Mouse (Mus musculus) v-Abl transformed pro-B cells (cell line): ENCODE data around the gene Hist1h2ab.
"Not testable (repeated sequence)": the region's sequence is repeated elsewhere in the genome, so short reads cannot be mapped to it uniquely, and the experiment has no call there.

Source experiments
- in situ Hi-C, 2 experiments: fragments of 400-800 bp; cut with MboI; formaldehyde crosslinking; loops; one replicate each; pipeline ENCODE4 v1.15.1; 2025; ENCODE audit not compliant: unreplicated experiment in 2 of 2

Hist1h2ab gene

DNA sequence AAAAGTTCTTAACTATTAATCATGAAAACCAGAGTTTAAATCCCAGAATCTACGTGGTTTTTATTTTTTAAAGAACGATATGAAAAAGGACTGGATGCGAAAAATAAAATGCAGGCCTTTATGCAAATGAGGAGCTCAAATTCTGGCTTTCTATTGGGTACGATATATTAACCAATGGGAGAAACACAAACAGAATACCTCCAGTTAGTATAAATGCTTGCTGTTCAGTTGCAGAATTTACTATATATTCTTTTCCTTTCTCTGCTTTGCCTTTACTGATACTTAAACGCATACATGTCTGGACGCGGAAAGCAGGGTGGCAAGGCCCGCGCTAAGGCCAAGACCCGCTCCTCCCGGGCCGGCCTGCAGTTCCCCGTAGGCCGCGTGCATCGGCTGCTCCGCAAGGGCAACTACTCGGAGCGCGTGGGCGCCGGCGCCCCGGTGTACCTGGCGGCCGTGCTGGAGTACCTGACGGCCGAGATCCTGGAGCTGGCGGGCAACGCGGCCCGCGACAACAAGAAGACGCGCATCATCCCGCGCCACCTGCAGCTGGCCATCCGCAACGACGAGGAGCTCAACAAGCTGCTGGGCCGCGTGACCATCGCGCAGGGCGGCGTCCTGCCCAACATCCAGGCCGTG, at the start of gene Hist1h2ab:
Gene Hist1h2ab, plus strand, starts transcription at position 288 of the 639 bp plus-strand sequence.
- in situ Hi-C loops = loop anchor here in 1 of 2 experiments (25.0 kb wide), 2 partner anchors 1714 to 1964 kb away; partner anchors contain the start of genes Hist1h1b, Hist1h2ag, Hist1h2ah and Hist1h2an

DNA sequence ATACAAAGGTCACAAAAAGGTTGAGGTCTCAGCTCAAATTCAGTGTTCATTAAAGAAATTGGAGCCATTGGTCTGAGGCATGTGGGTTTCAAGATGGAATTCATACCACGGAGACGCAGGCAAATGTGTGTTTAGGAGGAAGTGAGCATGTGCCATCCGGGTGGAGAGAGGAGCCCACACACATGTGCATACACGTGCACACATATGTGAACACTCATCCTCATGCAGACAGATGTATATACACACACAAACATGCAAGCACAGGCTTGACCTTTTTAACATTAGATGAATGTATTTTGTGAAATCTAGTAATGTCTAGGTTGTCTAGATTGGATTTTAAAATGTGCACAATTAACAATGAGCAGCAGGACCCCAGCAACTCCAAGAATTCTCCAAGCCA, 48.7 kb upstream of the Hist1h2ab start:
- in situ Hi-C loops = loop anchor here in 1 of 2 experiments (5.0 kb wide), 1 partner anchor 35 kb away; the partner anchor contains the start of gene Hist1h1c

DNA sequence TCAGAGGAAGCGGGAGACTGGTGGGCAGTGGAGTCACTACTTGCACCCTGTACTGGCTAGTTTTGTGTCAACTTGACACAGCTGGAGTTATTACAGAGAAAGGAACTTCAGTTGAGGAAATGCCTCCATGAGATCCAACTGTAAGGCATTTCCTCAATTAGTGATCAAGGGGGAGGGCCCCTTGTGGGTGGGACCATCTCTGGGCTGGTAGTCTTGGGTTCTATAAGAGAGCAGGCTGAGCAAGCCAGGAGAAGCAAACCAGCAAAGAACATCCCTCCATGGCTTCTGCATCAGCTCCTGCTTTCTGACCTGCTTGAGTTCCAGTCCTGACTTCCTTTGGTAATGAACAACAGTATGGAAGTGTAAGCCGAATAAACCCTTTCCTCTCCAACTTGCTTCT, 48.1 kb upstream of the Hist1h2ab start:
- in situ Hi-C loops = loop anchor here in 1 of 2 experiments (5.0 kb wide), 1 partner anchor 34 kb away; the partner anchor contains the start of gene Hist1h1c

DNA sequence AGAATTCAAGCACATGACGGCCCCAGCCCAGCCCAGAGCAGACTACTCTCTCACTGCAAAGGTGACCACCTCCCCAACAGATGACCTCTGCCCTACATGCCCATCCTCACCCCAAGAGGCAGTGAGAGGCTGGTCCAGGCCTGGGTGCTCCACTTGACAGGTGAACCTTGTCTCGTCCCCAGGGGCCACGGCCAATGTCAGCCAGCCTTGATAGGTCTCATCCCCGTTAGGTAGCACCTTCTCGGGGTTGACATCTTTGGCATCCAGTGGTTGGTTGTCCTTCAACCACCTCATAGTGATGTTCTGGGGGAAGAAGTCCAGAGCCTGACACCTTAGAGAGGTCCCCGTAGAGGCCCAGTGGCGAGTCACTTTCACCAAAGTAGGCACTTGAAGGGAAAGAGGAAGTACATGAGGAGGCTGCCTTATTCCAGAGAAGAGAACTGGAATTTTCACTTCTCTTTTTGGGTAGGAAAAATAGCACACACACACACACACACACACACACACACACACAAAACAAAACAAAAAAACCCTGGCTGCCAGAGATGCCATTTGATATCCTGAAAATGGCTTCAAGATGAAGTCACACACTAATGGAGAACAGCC, 45.1 kb upstream of the Hist1h2ab start:
- in situ Hi-C loops = no loop called here

DNA sequence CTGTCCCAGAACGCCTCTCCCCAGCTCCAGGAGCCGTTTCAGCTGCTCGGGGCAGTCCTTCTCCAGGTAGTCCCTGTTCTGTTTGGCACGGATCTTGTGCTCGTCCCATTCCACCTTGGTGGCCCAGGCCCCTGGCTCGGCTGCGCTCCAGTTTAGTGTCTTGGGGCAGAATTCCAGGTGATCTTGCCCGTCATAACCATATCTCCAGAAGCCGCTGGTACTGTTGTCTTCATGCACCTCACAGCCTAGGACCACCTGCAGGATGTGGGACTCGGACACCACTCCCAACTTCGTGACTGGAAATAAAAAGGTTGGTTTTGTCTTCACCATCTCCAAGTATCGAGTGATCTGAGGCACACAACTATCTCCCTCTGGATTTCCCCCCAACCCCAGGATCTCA, 44.2 kb upstream of the Hist1h2ab start:
- in situ Hi-C loops = no loop called here

DNA sequence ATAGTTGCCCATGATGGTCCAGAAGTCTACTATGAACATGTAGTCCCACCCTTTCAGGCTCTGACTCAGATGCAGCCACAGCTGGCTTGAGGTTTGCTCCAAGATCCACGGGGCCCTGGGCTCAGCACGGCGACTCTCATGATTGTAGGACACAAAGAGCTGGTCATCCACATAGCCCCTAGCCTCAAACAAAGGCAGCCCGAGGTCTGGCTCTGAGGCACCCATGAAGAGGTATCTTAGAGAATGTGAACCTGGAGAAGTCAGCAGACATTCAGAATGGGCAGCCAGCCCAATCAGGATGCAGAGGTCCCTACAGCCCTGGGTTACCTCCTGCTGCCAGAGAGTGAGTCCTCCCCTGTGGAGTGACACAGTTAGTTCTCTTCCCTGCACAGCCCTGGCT, 42.9 kb upstream of the Hist1h2ab start:
- in situ Hi-C loops = no loop called here

DNA sequence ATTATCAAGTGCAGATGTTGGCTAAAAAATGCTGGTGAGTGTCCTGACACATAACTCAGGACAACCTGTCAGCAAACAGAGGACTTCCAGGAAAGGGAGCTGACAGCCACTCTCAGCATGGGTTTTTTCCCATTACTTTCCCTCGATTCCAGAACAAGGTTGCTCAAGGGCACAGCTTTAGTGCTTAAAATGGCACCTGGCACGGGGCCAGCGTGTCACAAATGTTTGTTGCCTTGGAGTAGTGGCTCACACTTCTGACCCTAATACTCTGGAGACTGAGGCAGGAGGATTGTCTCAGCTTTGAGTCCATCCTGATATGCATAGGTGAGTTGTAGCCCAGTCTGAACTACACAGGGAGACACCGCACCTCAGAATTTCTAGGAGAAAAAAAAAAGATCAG, 42.3 kb upstream of the Hist1h2ab start:
- in situ Hi-C loops = no loop called here

DNA sequence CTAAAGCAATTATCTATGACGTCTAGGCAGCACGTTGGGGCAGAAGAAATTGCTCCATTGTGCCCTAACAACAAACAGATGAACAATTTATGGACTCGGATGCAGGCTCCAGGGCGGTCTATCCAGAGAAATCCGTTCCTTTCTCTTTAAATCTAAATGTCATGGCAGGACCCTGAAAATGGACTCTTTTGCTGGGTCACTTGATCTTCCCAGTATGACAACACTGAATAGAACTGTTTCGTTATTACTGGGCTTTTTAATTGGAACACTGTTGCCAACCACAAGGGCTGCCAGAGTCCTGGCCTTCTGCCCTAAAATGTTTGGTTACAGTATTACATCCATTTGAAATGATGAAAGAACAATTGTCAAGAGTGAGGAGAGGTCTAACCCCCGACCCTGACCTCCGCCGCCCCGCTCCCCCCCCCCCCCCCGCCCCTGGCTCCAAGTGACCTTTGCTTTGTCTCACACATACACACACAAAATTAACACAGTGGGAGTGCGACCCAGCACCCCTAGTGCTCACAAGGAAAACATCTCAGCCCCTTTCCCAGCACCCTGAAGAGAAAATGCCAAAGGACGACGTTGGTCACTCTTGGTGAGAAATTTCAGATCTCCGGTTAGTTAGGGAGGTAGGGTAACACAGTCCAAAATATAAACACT, 41.1 kb upstream of the Hist1h2ab start:
- in situ Hi-C loops = no loop called here

DNA sequence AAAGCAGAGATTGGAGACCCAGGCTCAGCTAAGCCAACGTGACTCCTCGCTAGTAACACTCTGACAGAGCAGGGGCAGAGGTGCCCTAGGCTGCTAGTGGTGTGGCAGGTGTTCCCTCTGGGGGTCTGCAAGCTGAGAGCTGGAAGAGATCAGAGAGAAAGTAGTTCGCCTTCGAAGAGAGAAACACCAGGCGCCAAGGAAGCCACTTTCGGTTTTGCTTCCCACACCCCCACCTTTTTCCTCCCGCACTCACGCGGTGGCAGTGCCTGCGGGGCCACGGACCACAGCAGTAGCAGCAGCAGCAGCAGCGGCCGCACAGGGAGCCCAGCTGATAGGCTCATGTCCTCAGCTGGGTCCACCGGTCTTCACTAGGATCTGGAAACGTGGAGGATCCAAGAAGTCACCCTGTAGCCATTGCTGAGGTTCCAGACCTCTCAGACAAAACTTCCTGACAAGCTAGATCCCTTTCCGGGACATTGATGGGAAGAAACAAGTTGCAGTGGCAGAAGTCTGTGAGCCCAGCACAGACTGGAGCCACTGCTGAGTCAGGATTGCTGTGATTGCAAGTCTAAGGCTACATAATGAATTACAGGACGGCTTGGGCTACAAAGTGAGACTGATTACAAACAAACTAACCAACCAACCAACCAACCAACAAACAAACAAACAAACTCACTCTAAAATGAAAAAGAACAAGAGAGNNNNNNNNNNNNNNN, 40.4 kb upstream of the Hist1h2ab start, which contains the start of gene Hfe:
Gene Hfe, minus strand, starts transcription at position 481 of the 716 bp plus-strand sequence.
- in situ Hi-C loops = no loop called here

DNA sequence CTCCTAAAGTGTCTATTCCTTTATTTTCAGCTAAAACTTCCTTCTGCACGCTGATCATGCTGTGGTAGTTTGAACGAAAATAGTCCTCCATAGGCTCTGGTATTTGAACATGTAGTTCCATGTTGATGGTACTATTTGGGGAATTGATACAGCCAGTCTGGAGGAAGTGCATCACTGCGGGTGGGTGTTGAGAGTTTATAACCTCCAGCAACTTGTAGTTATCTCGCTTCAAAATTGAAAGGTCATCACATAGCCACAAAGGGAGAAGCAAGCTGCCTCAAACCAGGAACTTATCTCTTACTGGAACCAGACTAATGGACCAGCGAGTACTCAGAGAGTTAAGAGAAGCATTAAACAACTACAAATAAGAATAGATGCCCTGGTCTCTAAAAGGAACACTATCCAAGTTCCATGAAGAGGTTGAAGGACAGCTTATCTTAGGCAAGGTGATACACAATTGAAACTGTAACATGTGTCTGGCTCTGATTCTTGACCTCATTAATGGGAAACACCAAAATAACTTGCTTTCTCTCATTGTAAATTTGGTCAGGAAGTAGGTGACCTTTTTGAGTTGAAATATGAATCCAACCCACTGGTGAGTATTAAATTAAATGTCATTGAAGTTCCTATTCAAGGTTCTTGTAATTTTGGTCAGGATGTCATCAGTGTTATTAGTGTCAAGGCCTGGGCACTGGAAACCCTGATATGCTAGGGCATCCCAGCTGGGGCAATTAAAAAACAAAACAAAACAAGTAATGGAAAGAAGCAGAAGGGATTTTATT, 34.5 kb upstream of the Hist1h2ab start:
- in situ Hi-C loops = no loop called here

DNA sequence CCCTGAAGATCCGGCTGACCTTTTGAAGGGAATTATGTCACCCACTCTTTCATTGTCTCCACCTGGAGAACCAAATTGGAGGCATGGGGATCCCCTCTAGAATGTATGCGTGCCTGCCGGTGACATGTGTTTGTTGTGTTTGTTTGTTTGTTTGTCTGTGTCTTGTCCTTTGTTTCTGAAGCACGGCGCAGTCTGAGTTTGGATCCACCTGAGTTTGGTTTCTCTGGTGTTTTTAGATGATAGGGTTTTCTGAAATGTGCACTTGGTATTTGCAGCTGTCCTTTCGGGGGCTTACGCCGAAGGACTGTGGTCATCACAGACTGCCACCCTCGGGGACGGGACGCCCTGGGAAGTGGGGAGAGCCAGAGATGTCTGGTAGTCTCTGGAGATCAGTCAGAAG, 33.8 kb upstream of the Hist1h2ab start:
- in situ Hi-C loops = no loop called here

DNA sequence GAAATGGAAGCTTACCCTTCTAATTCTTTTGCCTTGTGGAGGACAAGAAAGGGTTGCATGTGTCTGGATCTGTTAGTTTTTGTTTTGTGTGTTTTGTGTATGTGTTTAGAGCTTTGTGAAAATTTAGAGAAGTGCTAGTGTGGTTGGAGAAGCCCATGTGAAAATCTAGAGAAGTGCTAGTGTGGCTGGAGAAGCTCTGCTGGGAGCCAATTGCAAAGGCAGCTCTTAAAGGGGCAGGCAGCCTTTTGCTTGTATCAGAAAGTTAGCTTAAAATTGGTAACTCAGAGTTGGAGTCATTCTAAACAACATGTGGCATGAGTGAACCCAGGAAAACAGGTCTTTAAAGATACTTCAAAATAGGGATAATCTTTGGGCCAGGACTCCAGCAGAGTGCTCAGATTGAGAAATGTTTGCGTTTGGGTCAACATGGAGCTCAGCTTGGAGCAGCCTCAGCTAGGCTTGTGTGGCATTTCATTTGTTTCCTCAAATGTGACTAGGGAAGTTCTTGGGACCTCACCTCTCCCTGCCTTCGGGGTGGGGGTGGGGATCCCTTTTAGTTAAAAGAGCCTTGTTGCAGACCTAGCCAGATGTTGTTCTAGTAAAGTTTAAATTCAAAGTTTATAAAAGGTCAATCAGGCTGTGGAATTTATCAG, 33.2 kb upstream of the Hist1h2ab start:
- in situ Hi-C loops = not testable (repeated sequence)

DNA sequence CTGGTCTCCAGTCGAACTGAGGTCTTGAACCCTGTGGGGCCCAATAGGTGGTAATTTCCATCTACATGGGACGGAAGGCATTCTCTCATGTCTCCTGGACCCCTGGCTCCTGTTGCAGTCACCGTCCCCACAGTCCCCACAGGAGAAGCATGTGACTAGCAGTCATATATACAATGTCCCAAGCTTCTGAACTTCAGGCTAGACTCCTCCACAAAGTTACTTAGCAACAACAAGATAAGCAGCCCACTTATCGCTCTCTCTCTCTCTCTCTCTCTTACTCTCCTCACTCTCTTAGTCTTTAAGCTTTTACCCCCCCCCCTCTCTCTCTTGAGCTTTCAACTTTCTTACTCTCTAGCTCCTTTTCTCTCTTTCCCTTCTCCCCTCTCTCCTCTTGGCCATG, 26.7 kb upstream of the Hist1h2ab start:
- in situ Hi-C loops = no loop called here

DNA sequence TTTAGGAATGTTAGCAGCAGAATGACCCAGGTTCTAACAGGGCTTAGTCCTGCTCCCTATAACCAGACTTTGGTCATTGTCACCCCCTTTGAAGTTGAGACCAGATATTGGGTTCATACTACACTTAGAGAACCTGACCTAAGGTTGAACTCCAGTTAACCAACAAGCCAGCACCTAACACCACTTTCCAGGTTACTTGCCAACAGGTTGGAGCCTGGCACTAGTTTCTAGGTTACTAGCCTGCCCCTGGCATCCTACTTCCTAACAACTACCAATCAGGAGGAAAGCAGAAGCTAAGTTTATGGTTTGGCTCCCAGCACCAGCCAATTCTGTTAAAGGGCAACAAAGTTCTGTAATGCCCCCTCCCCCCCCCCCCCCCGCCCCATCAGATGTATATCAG, 25.7 kb upstream of the Hist1h2ab start:
- in situ Hi-C loops = no loop called here

DNA sequence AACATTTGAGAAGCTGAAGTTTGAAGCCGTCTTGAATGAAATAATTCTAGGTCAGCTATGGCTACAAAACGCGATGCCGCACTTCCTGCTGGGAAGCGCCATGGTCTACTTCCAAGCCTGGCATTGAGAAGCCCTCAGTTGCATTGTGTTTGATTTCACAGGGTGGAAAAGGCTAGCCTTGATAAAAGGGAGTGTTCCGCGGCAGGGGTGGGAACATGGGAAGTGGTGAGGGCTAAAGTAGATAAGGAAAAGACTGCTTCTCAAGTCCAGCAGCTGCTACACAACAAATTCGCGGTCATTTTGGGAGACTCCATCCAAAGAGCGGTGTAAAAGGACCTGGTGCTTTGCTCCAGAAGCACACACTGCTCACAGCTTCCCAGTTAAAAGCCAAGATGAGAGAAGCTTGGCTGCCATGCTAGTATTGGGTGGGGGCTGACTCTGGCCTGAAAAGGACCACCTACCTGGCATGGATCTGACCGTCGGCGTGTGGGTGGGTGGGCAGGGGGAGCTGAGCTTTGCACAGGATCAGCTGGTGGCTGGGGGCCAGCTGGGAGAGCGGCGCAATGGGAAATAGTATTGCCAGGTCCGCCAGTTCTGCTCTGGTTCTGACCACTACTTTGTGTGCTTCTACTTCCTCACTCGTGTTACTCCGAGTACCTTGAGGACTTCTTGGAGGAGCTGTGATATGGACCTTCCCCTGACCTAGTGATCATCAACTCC, 22.3 kb upstream of the Hist1h2ab start:
- in situ Hi-C loops = no loop called here

DNA sequence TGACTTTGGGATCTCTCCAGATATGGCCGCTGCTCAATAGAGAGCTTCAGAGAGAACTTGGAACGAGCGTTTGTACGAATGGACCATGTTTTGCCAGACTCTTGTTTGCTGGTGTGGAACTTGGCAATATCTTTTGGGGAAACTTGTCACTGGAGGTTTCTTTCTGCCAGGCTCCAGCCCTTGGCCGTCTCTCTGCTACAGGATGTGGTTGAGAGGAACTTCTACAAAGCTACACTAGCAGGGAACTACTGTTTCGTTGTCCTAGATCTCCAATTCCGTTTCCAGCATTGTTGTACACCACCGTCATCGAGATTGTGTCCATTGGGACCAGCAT, 21.8 kb upstream of the Hist1h2ab start:
- in situ Hi-C loops = no loop called here

DNA sequence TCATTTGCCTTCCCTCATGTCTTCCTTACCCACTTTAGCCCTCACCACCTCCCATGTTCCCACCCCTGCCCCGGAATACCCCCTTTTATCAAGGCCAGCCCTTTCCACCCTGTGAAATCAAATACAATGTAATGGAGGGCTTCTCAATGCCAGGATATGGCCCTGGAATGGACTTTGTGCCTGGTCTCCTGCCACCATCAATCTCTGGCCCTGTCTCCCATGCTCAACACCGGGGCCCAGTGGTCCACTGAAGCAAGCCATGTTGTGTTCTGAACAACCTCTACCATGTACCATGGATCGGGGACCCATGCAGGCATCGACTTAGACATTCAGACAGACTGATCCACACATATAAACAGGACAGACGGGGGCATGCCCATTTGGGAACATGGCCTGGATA, 21.2 kb upstream of the Hist1h2ab start:
- in situ Hi-C loops = loop anchor here (5.0 to 10.0 kb wide), 3 partner anchors 32 to 105 kb away; partner anchors contain the start of genes Hist1h1e (in 1 of the 2), Hist1h1t (in 1 of the 2), Hist1h2ac (in 1 of the 2) and Hist1h2bc (in 1 of the 2)

DNA sequence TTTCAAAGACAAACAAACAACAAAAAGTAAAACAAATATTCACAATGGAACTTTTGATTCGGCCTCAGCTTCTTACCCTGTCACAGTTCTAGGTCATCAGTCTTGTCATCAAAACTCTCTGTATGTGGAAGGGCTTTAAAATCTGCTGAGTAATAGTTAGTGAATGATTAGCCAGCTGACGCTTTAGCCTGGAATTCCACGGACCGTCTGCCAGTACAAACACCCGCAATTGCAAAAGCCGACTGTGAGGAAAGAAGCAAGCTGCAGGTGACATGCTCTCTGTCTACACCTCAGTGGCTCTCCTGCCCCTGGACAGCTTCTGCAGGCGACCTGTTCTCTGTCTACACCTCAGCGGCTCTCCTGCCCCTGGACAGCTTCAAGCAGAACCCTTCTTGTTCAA, 20.4 kb upstream of the Hist1h2ab start:
- in situ Hi-C loops = loop anchor here (5.0 to 10.0 kb wide), 3 partner anchors 33 to 106 kb away; partner anchors contain the start of genes Hist1h1e (in 1 of the 2), Hist1h1t (in 1 of the 2), Hist1h2ac (in 1 of the 2) and Hist1h2bc (in 1 of the 2)
